Mouse (Mus musculus): Measurements from ENCODE around the gene Lgi2.

Gene Lgi2

DNA sequence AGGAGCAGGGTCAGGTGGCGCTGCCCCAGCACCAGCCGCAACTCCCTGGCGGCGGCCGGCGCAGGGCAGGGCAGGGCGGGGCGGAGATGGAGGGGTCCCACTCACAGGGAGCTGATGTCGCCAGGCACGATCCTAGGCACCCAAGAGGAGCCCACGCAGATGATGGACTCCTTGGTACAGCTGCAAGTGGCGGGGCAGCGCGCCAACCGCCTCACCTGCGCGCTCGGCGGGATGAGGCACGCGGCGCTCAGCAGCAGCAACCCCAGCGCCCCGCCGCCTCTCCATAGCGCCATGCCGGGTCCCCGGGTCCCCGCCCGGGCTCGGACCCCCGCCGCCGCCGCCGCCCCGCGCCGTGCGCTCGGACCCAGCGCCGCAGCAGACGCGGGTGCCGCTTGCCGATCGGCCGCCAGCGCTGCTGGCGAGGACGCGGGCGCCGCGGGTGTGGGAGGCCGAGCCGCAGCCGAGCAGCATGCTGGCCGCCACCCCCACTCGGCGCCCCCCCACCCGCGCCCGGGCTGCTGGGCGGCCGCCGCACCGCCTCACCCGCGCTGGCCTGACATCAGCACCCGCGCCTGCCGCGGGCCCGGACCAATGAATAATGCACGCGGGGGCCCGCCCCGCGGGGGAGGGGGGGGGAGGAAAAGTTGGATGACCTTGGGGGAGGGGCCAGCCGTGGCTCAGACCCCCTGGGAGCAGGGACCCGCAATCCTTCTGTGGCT is at the start of gene Lgi2:
Gene Lgi2 (minus strand): TSS at position 650 of the 719 bp plus-strand sequence.
- no peak for DNase-seq (ENCODE audit: low spot score in 2 of 2)

GRCm38 (mm10) chr5:52615421-52615820 is 49.2 kb upstream of the Lgi2 start:
- DNase-seq (ENCODE audit: low spot score in 2 of 2) = no peak

GRCm38 (mm10) chr5:52614686-52615085 is 48.4 kb upstream of the Lgi2 start:
- no peak for DNase-seq (ENCODE audit: low spot score in 2 of 2)

DNA sequence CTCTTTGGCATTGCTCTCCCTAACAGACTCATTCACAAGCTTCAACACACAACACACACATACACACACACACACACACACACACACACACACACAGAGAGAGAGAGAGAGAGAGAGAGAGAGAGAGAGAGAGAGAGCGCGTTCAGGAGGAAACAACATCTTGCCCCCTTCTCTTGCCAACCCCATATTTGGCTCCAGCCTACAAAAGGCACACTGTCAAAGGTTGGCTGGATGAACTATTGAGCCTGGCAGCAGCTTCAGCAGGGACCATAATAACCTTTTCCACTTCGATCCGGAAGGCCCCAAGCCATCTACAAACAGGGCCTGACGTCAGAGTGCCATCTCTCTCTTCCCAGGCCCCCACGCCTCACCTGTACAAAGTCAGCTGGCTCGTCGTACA is 46.5 kb upstream of the Lgi2 start:
- DNase-seq (ENCODE audit: low spot score in 2 of 2) = no peak

DNA sequence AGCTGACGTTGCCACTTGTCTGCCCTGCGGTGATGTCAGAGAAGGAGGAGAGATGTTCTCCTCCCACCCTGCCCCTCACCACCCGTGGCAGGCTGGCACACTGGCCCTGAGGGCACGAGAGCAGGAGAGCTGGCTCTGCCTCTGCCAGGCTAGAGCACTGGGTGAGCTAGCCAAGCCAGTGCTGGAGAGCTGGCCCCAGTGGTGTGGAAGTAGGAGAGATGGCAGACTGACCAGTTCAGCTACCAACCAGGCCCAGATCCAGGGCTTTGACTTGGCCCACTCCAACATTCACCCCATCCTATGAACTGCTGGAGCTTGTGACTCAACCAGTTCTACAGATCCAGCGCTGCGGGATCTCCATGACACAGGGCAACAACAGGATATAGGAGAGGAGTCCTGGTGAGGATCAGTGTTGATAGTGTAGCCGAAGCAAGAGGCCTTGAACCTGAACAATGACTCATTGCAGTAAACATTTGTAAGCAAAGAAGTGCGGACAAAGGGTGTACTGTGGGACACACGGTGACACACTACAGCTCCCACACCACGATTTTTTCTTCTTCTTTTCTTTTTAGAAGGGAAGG is 45.1 kb upstream of the Lgi2 start:
- no peak for DNase-seq (ENCODE audit: low spot score in 2 of 2)

DNA sequence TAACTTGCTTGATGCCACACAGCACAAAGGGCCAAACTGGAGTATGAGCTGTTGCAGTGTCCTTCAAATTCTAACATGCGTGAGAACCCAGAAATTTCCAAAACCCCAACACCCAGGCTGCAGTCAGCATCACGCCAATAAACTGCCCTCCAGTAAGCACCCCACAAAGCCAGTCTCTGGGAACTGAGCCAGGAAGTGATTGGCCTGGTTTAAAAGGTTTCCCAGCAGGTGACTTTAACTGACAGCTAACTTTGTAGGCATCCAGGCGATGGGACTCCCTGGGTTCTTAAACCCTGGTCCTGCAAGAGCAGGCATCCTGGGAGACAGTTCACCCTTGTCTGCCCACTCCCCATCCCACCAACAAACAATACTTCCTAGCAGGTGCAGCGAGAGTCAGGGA is 44.0 kb upstream of the Lgi2 start:
- DNase-seq (ENCODE audit: low spot score in 2 of 2) = no peak

DNA sequence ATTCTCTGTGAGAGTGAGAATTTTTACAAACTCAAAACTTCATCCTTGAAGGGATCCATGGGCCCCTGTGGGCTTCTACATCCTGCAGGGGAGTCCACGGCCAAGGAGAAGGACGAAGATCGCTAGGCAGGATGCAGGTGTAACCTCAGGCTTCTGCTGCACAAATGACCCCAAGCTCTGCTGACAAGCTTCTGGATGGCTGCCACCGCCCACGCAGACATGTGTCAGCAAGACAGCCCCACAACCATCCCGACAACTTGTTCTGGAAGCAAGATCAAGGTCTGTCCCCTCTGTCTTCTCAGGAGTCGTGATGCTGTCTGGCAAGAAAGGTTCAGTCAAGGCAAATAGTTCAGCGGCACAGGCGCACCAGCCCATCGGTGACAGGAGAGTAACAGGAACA is 43.4 kb upstream of the Lgi2 start:
- no peak for DNase-seq (ENCODE audit: low spot score in 2 of 2)

DNA sequence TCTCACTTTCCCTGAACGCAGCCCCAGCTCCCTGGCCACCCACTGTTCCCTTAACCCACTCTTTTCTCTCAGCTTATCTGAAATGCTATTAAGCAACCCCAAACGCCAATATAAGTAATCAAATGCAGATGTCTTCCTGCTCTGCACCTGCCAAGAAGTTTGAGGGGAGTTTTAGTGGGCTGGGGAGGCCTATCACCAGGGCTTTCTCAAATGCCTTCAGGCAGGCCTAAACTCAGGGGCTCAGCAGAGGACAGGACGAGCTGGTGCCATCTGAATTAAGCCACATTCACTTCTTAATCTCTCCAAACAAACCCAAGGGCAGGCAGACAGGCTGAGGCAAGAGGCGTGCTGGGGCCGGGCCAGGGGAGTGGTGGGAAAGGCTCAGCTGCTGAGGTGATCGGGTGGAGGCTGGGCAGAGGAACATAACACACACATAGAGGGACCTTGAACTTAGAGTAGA is 38.4 kb upstream of the Lgi2 start:
- DNase-seq (ENCODE audit: low spot score in 2 of 2) = no peak

GRCm38 (mm10) chr5:52590612-52591011 is 24.4 kb upstream of the Lgi2 start:
- DNase-seq (ENCODE audit: low spot score in 2 of 2) = no peak

DNA sequence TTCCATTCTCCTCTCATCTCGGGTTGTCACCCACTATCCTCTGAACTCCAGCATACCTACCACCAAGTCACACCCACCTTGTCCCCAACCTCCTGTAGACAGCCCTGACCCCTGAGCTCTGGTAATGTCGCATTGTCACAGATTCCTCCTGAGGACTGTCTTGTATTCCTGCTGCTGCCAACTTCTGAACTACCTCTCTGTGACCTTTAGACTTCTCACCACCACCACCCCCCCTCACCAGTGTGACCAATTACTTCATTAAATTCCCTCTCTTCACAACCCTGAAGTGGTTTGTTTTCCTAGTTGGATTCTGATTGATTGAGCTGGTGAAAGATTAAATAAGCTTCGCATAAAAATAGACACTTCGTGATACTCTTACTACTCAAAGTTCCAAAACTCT is 22.4 kb upstream of the Lgi2 start:
- no peak for DNase-seq (ENCODE audit: low spot score in 2 of 2)

DNA sequence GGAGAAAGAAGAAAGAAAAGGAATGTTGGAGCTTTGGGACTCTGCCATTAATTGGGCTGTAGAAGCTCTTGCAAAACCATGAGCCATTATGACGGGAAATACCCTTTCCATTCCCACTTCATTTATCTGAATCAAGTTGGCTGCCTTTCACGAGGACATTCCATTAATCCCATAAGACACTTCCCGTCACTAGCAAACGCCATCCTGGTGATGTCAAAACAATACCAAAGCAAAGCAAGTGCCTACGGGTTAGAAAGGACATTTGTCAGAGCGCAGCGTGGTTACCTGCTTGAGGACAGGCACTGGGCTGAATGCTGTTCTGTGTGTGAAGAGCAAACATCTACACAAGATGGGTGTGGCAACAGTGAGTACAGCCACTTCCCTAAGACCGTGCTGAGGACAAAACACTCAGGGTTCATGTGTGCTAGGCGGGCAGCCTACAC is 21.1 kb upstream of the Lgi2 start:
- DNase-seq (ENCODE audit: low spot score in 2 of 2) = no peak

DNA sequence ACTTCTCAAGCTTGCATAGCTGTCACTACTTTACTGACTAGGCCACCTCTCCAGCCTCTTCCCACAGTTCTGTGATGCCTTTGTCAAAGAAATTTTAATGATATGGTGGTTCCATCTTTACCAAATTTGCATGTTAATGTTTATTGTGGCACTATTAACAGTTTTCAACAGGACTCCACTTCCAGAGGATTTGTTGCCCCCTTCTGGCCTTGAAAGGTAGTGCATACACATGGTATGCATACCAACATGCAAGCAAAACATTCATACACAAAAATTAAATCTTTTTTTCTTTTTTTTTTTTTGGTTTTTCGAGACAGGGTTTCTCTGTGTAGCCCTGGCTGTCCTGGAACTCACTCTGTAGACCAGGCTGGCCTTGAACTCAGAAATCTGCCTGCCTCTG is 6.3 kb upstream of the Lgi2 start:
- DNase-seq (ENCODE audit: low spot score in 2 of 2) = no peak

GRCm38 (mm10) chr5:52570746-52571145 is 4.5 kb upstream of the Lgi2 start:
- no peak for DNase-seq (ENCODE audit: low spot score in 2 of 2)

GRCm38 (mm10) chr5:52565214-52565812 is 949 bp downstream of the Lgi2 start:
- no peak for DNase-seq (ENCODE audit: low spot score in 2 of 2)

DNA sequence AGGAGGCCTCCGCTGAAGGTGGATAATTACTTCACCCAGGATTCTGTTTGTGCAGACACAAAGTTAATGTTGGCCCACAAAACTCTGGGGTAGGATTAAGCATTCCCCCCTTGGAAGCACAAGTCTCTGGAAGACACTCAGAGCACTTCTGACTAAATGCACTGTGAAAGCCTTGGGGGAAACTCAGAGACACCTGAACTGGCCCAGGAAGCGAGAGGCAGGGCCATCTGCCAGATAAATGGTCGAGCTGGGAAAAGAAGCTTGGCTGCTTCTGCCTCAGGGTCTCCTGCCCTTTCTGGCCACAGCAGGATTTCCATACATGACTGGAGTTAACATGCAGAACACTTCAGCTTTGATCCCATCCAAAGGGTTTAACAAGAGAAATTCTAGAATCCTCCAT is 1.9 kb downstream of the Lgi2 start:
- DNase-seq (ENCODE audit: low spot score in 2 of 2) = no peak

DNA sequence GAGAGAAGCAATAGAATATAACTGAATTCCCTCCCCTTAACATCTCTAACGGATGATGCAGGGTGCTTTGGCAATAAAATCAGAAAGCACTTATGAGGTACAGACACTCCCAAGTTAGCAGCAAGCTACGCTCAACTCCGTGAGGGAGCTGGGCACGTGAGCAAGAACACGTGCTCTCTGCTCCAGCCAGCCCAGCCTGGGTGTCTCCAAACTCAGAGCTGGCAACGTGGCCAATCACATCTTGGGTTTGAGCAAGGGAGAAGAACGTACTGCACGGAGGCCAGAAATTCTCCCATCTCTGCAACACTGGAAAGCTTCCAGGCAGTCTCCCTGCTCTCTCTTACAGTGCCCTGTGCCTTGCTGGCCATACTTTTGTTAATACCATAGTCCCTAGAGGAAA is 6.0 kb downstream of the Lgi2 start:
- DNase-seq (ENCODE audit: low spot score in 2 of 2) = no peak

- DNase-seq (ENCODE audit: low spot score in 2 of 2) = no peak
Measured at GRCm38 (mm10) chr5:52555526-52555925, 10.7 kb downstream of the Lgi2 start.

DNA sequence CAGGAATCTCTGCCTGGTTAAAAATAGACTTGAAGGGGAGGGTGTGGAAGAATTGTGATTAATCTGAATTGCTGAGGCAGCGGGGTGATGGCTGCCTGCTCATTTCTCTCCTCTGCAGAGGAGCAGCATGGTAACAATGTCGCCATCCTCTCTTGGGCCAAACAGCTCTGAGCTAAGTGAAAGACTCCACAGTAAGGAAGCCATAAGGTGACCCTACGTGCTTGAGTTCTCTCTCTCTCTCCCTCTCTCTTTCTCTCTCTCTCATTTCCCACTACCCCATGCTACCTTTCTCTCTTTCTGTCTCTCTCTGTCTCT is 15.0 kb downstream of the Lgi2 start:
- no peak for DNase-seq (ENCODE audit: low spot score in 2 of 2)

GRCm38 (mm10) chr5:52550613-52551317 is 15.5 kb downstream of the Lgi2 start:
- DNase-seq (ENCODE audit: low spot score in 2 of 2) = no peak

GRCm38 (mm10) chr5:52546950-52547349 is 19.3 kb downstream of the Lgi2 start:
- DNase-seq (ENCODE audit: low spot score in 2 of 2) = no peak

GRCm38 (mm10) chr5:52543770-52544169 is 22.5 kb downstream of the Lgi2 start:
- no peak for DNase-seq (ENCODE audit: low spot score in 2 of 2)

GRCm38 (mm10) chr5:52540186-52540585 is 26.1 kb downstream of the Lgi2 start:
- no peak for DNase-seq (ENCODE audit: low spot score in 2 of 2)

- DNase-seq (ENCODE audit: low spot score in 2 of 2) = no peak
Measured at GRCm38 (mm10) chr5:52539483-52539882, 26.8 kb downstream of the Lgi2 start.
